Comparison of ENCODE assay signal across 8 mouse cellular contexts in genomic region chr17:72890398-72890898, GRCm38 (mm10). TPM values are rescaled to one million over a fixed set of nuclear protein-coding genes. Genes with fewer than 3 reads are reported as not detected.
A peak's percentile ranks its signal among the peaks of the same experiment; 100 is the strongest.
DNase-seq lines count a peak whose midpoint lies in the region; ATAC-seq and TF ChIP-seq lines count a peak whose summit lies in the region.

No protein-coding gene starts in this region.

- H3K36me3 ChIP-seq in forebrain, embryonic 12.5 days (replicated peaks), result no peaks in the 10 kb centered on the region
- H3K36me3 ChIP-seq in hindbrain, embryonic 10.5 days, result no peaks in the 10 kb centered on the region
- no peaks in the 10 kb centered on the region for H3K36me3 ChIP-seq in midbrain, embryonic 13.5 days

- intact Hi-C loops in left cerebral cortex, adult 2 months (cut with DNase I), result loop anchor here (1.0 to 10.0 kb wide), 4 partner anchors 32 to 854 kb away; no protein-coding TSS in a partner anchor

- peak; percentile 0; the same call in 1 of the 2 replicates for TF ChIP-seq CTCF in left cerebral cortex, adult 2 months (IDR thresholded peaks at IDR 0.05)

- no peaks in the 10 kb centered on the region for H3K9me3 ChIP-seq in forebrain, embryonic 12.5 days
- H3K9me3 ChIP-seq in hindbrain, embryonic 10.5 days, result no peaks in the 10 kb centered on the region
- no peaks in the 10 kb centered on the region for H3K9me3 ChIP-seq in midbrain, embryonic 13.5 days

- ATAC-seq in forebrain, embryonic 12.5 days (ENCODE audit: low FRiP score), result peak; percentile 47; the same call in 1 of the 2 replicates
- ATAC-seq in midbrain, embryonic 13.5 days, result peak; percentile 71

- no peak overlapping the region; the same call in 1 of the 2 replicates for H3K4me2 ChIP-seq in forebrain, embryonic 12.5 days
- H3K4me2 ChIP-seq in midbrain, embryonic 13.5 days (replicated peaks), result peak overlapping the region; percentile 1; the same call in 1 of the 2 replicates

- H3K27ac ChIP-seq in left cerebral cortex, adult 2 months, result no peak overlapping the region
- H3K27ac ChIP-seq in forebrain, embryonic 12.5 days, result no peak overlapping the region
- H3K27ac ChIP-seq in hindbrain, embryonic 10.5 days, result peak overlapping the region; percentile 69
- peak overlapping the region; percentile 61 for H3K27ac ChIP-seq in midbrain, embryonic 13.5 days

- no peak overlapping the region for H3K9ac ChIP-seq in forebrain, embryonic 12.5 days
- H3K9ac ChIP-seq in midbrain, embryonic 13.5 days (replicated peaks), result no peak overlapping the region

- peaks cover 31% of the 10 kb centered on the region for H3K27me3 ChIP-seq in forebrain, embryonic 12.5 days
- 0 out of 2 replicates have a peak, but pooled peaks cover 6% of the 10 kb centered on the region for H3K27me3 ChIP-seq in hindbrain, embryonic 10.5 days (ENCODE audit: insufficient read depth, poor library complexity, severe bottlenecking)
- no peaks in the 10 kb centered on the region for H3K27me3 ChIP-seq in midbrain, embryonic 13.5 days

- no peak for DNase-seq in left cerebral cortex, adult 2 months (ENCODE audit: extremely low spot score in 1 of 2, low spot score in 2 of 2)
- DNase-seq in left cerebral cortex, adult 18-20 months (ENCODE audit: low spot score in 2 of 2), result no peak
- DNase-seq in hindbrain, embryonic 10.5 days (ENCODE audit: low spot score), result no peak
- DNase-seq in adrenal gland, adult (ENCODE audit: inconsistent age in 2 of 2, low spot score in 1 of 2), result no peak
- no peak for DNase-seq in thymus, postnatal 36 days
- no peak for DNase-seq in kidney, adult 18-20 months

- H3K4me3 ChIP-seq in left cerebral cortex, adult 2 months, result no peak overlapping the region
- H3K4me3 ChIP-seq in forebrain, embryonic 12.5 days (replicated peaks), result no peak overlapping the region
- peak overlapping the region; percentile 23; the same call in 1 of the 2 replicates for H3K4me3 ChIP-seq in hindbrain, embryonic 10.5 days
- no peak overlapping the region for H3K4me3 ChIP-seq in midbrain, embryonic 13.5 days (replicated peaks)

- H3K4me1 ChIP-seq in forebrain, embryonic 12.5 days, result peaks cover 12% of the 10 kb centered on the region
- peaks cover 12% of the 10 kb centered on the region for H3K4me1 ChIP-seq in hindbrain, embryonic 10.5 days (replicated peaks)
- peaks cover 13% of the 10 kb centered on the region for H3K4me1 ChIP-seq in midbrain, embryonic 13.5 days (replicated peaks)

- WGBS in forebrain, embryonic 12.5 days, result 54% methylated on average over 8 of the region's 8 CpGs
- 55% methylated on average over 8 of the region's 8 CpGs for WGBS in hindbrain, embryonic 10.5 days
- WGBS in midbrain, embryonic 13.5 days, result 57% methylated on average over 8 of the region's 8 CpGs

RNA-seq across cellular contexts. Expression of gene Lbh, which starts 27.7 kb away (rescaled TPM):
- total RNA-seq in left cerebral cortex, adult 2 months (2021), result 10 to 100 TPM; 37.5 to 37.8 TPM
- total RNA-seq in left cerebral cortex, adult 18-20 months (2021), result 10 to 100 TPM; 37.2 to 38.9 TPM
- 4.1 and 4.5 TPM in 2 replicates for polyA plus RNA-seq in forebrain, embryonic 12.5 days (2016; fragmentation: Nextera tagmentation; extraction: Ambion mirVana)
- polyA plus RNA-seq in hindbrain, embryonic 10.5 days (2016; fragmentation: Nextera tagmentation; extraction: Ambion mirVana), result 2.4 and 2.6 TPM in 2 replicates
- polyA plus RNA-seq in midbrain, embryonic 13.5 days (2015; fragmentation: Nextera tagmentation; extraction: Ambion mirVana), result 6.3 and 7.0 TPM in 2 replicates

RNA-seq across cellular contexts. Expression of gene Ypel5, which starts 54.2 kb away (rescaled TPM):
- total RNA-seq in left cerebral cortex, adult 2 months (2021), result 10 to 100 TPM; 80.4 to 92.3 TPM
- total RNA-seq in left cerebral cortex, adult 18-20 months (2021), result 10 to 100 TPM; 87.0 to 95.4 TPM
- 63.1 and 64.6 TPM in 2 replicates for polyA plus RNA-seq in forebrain, embryonic 12.5 days (2016; fragmentation: Nextera tagmentation; extraction: Ambion mirVana)
- 34.2 and 49.1 TPM in 2 replicates for polyA plus RNA-seq in hindbrain, embryonic 10.5 days (2016; fragmentation: Nextera tagmentation; extraction: Ambion mirVana)
- polyA plus RNA-seq in midbrain, embryonic 13.5 days (2015; fragmentation: Nextera tagmentation; extraction: Ambion mirVana), result 103 and 109 TPM in 2 replicates

Comparison
In these comparisons a context has a peak if more than half of its experiments do, and no peak if none do; other contexts are left out.
1. H3K27ac ChIP-seq: peak in hindbrain, embryonic 10.5 days (single experiment) and midbrain, embryonic 13.5 days (single experiment); none in left cerebral cortex, adult 2 months (single experiment) and forebrain, embryonic 12.5 days (single experiment).